Mouse (Mus musculus) hindbrain, embryonic 16.5 days (tissue): ENCODE data around the gene Uqcrh. TPM values are rescaled to one million over a fixed set of nuclear protein-coding genes. Genes with fewer than 3 reads are reported as not detected.

ENCODE experiments used
- ATAC-seq: fragments of 200-750 bp; cut with Nextera tagmentation; 2 replicates; pipeline ENCODE4 v1.8.0; 2017; ENCODE audit warnings: moderate TSS enrichment, moderate library complexity
- H3K27ac ChIP-seq: fragments of 300-500 bp; sonication (generic); 2 replicates; pipeline ENCODE4 v1.5.1; 2014; ENCODE audit warnings: low read depth, mild to moderate bottlenecking, control low read depth, low read length, moderate library complexity
- H3K27me3 ChIP-seq: fragments of 300-500 bp; sonication (generic); replicated peaks from 2 replicates; pipeline ENCODE4 v1.6.1; 2014; ENCODE audit warnings: low read length; ENCODE audit not compliant: control insufficient read depth, insufficient read depth
- H3K36me3 ChIP-seq: fragments of 300-500 bp; sonication (generic); 2 replicates; pipeline ENCODE4 v1.6.1; 2014; ENCODE audit warnings: mild to moderate bottlenecking, low read length, moderate library complexity, mixed read lengths; ENCODE audit not compliant: control insufficient read depth, insufficient read depth
- H3K4me1 ChIP-seq: fragments of 300-500 bp; sonication (generic); 2 replicates; pipeline ENCODE4 v1.6.1; 2014; ENCODE audit warnings: low read depth, low read length; ENCODE audit not compliant: control insufficient read depth, insufficient read depth
- H3K4me2 ChIP-seq: fragments of 300-500 bp; sonication (generic); 2 replicates; pipeline ENCODE4 v1.6.1; 2014; ENCODE audit warnings: mild to moderate bottlenecking, low read length, control low read depth, moderate library complexity
- H3K4me3 ChIP-seq: fragments of 300-500 bp; sonication (generic); 2 replicates; pipeline ENCODE4 v1.5.1; 2014; ENCODE audit warnings: mild to moderate bottlenecking, low read length, control low read depth, moderate library complexity
- H3K9ac ChIP-seq: fragments of 300-500 bp; sonication (generic); 2 replicates; pipeline ENCODE4 v1.6.1; 2014; ENCODE audit warnings: low read depth, mild to moderate bottlenecking, control low read depth, low read length, moderate library complexity
- H3K9me3 ChIP-seq: fragments of 300-500 bp; sonication (generic); 2 replicates; pipeline ENCODE4 v1.6.1; 2014; ENCODE audit warnings: mild to moderate bottlenecking, low read length, moderate library complexity; ENCODE audit not compliant: control insufficient read depth
- WGBS: fragments of 180-500 bp; shearing (Covaris S2); extraction: QIAGEN DNeasy Blood & Tissue Kit; methylation state at CpG from one replicate; pipeline ENCODE4 v1.1.7; 2014; 5-methylcytosine and 5-hydroxymethylcytosine counted together
- polyA plus RNA-seq: library from polyadenylated mRNA; unstranded; fragments of >200 nt; fragmentation: Nextera tagmentation; extraction: Ambion mirVana; gene quantifications from 2 replicates; pipeline ENCODE4 v1.2.1, GENCODE M21; 2015

Uqcrh gene
- polyA plus RNA-seq, result 427 and 492 TPM in 2 replicates

DNA sequence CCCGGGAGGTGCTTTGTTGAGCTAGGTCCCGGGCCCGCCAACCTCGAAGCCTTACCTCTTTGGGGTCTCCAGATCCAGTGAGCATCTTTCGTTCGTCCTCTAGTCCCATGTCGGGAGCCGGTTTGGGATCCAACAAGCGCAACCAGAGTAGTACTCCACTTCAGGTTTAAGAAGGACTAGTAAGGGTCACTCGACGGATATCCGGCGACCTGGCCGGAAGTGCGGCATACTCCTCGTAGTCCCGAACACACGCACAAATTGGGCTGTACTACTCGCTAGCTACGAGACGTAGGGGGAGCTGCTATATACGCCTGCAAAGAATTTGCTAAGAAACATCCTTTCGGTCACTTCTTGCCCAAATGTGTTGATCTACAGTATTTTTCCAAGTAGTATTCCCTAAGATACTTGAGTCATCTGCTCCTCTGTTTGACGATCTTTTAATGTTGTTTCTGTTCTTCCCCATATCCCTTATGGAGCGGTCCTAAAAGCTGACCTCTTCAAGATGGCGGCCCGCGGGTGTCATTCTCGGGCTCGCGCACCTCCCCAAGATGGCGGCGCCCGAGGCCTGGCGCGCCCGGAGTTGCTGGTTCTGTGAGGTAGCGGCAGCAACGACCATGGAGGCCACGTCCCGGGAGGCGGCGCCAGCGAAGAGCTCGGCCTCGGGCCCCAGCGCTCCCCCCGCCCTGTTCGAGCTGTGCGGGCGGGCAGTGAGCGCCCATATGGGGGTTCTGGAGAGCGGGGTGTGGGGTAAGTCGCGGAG is at the start of gene Uqcrh, which contains the start of gene Lrrc41:
Uqcrh (minus strand) TSS at position 211 of the 760 bp plus-strand sequence.
Lrrc41 (plus strand) TSS at position 409 of the 760 bp plus-strand sequence.
- Histone ChIP-seq H3K9me3 (no peaks in the 10 kb centered on the region), H3K4me1 (peaks cover 32% of the 10 kb centered on the region), H3K27ac (peak within 1 kb of the TSS; percentile 93), H3K9ac (peak within 1 kb of the TSS; percentile 98), H3K4me2 (peak within 1 kb of the TSS; percentile 93), H3K4me3 (peak within 1 kb of the TSS; percentile 95), H3K27me3 (no peaks in the 10 kb centered on the region), H3K36me3 (no peaks in the 10 kb centered on the region)
- WGBS, result under 1% methylated on average over 52 of the region's 55 CpGs
- ATAC-seq, result peak; percentile 96

DNA sequence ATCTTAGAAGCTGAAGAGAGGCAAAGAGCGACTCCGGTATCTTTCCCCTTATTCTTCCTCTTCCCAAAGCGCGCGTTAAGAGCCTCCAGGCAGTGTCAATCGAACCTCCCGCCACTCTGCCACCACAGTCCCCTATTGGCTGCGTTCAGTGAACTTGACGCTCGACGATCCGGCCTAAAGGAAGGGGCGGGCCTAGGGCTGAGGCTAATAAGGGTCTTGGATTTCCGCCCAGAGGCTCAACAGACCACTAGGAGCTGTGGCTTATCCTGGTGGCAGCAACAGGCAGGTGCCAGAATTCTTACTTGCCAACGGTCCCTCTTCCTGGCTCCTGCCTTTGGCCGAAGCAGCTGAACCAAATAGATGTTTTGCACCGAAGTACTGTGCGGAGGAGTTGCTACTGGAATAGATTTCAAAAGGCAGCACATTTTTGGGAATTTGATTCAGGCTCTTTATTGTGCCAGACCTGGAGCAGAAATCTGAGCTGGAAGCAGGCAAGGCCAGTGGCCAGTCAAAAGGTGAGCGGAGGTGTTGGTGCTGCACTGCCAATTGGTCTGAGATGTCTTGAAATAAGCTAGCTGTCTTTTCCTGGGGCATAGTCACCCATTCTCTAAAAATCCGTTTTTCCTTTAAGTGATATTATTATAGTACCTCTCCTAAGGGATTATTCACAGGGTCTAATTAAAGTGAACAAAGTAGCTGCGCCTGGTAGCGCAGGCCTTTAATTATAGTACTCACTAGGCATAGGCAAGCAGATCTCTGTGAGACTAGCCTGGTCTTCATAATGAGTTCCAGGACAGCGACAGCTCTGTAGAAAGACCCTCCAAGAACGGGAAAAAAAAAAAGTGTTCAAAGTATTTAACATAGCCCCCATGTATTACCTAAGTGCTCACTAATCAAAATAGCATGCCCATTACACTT is 49.0 kb upstream of the Uqcrh start, which contains the start of the genes Rad54l and Pomgnt1:
Rad54l (minus strand) TSS at position 89 of the 918 bp plus-strand sequence.
Pomgnt1 (plus strand) TSS at position 239 of the 918 bp plus-strand sequence.
- Histone ChIP-seq H3K9ac (peak within 1 kb of the TSS; percentile 70), H3K4me3 (peak within 1 kb of the TSS; percentile 62), H3K4me2 (peak within 1 kb of the TSS; percentile 68), H3K27me3 (no peaks in the 10 kb centered on the region), H3K4me1 (peaks cover 14% of the 10 kb centered on the region), H3K36me3 (no peaks in the 10 kb centered on the region), H3K27ac (peak within 1 kb of the TSS; percentile 67), H3K9me3 (no peaks in the 10 kb centered on the region)
- WGBS, result 4% methylated on average over 24 of the region's 24 CpGs
- peak; percentile 98 for ATAC-seq

DNA sequence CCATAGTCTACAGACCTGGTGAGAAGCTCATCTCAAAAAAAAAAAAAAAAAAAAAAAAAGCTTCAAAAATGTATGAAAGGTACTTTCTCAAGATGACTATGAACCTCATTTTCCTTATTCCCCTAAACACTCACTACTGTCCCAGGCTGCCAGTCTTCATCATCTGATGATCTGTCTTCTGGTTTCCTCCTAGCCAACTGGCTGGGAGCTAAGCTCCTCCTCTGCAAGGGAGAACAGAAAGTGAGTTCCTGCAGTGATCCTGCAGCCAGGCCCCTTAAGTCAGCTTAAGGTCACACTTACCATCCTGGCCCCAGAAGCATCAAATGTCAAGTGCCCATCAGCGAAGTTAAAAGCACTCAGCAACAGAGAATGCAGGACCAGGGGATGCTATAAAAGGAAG is 47.9 kb upstream of the Uqcrh start:
- H3K9me3 ChIP-seq, result no peaks in the 10 kb centered on the region
- H3K36me3 ChIP-seq, result no peaks in the 10 kb centered on the region
- WGBS, result 0% methylated on average over 1 of the region's 1 CpGs
- H3K9ac ChIP-seq, result no peak overlapping the region
- no peak for ATAC-seq
- H3K4me2 ChIP-seq, result peak overlapping the region; percentile 68
- peaks cover 14% of the 10 kb centered on the region for H3K4me1 ChIP-seq
- H3K27me3 ChIP-seq, result no peaks in the 10 kb centered on the region
- H3K27ac ChIP-seq, result no peak overlapping the region
- peak overlapping the region; percentile 62 for H3K4me3 ChIP-seq

DNA sequence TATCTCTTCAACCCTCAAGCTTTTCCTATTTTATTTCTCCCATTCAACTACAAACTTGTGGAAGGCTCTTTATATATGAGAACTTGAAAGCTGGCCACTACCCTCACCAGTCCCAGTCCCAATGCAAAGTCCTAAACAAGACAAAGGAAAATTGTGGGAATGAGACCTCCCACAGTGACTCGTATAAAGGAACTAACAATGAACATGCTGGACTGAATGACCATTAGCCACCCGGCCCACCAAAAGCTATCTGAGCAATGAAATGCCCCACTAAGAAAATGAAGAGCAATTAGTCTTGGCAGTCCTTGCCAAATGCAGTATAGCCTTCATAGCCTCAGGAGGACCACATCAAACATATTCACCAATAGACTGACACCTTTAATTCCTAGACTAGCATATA is 36.6 kb upstream of the Uqcrh start:
- Histone ChIP-seq H3K36me3 (no peaks in the 10 kb centered on the region), H3K27me3 (no peaks in the 10 kb centered on the region), H3K9me3 (no peaks in the 10 kb centered on the region), H3K27ac (no peak overlapping the region), H3K4me1 (no peaks in the 10 kb centered on the region), H3K9ac (no peak overlapping the region), H3K4me2 (no peak overlapping the region), H3K4me3 (no peak overlapping the region)
- WGBS, result 47% methylated on average over 2 of the region's 2 CpGs
- no peak for ATAC-seq

DNA sequence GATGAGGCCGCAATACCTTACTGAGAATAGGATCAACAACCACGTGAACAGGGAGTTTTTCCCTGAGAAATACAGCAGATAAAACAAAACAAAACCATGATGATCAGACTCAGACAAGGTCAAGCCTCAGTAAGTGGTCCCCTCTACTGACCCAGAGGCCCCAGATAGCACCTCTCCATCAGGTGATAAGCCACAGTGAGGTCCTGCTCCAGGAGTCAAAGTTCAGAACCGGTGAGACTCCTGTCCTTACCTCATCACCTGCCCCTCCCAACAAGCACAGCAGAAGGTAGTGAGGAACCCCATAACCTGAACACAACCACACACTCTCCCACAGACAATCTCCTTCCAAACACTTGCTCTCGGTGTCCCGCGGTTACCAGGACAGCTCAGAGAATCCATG is 35.8 kb upstream of the Uqcrh start:
- WGBS, result 98% methylated on average over 6 of the region's 6 CpGs
- Histone ChIP-seq H3K36me3 (no peaks in the 10 kb centered on the region), H3K27me3 (no peaks in the 10 kb centered on the region), H3K27ac (no peak overlapping the region), H3K9ac (no peak overlapping the region), H3K4me2 (no peak overlapping the region), H3K4me3 (no peak overlapping the region), H3K4me1 (no peaks in the 10 kb centered on the region), H3K9me3 (no peaks in the 10 kb centered on the region)
- ATAC-seq, result no peak

DNA sequence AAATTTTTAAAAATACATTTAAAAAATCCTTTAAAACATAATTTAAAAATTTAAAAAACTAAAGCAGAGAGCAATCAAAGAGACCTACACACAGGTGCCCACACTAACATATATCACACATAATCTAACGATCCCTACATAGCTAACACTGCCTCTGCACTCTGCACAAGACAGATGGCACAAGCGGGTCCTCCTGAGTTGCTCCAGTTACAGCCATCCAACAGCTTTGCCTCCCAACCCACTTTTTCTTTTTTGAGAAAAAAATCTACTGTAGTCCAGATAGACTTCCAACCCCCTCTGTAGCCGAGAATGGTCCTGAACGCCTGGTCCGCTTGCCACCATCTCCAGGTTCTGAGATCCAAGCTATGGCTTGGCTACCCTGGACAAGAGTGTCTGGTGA is 30.4 kb upstream of the Uqcrh start:
- no peak for ATAC-seq
- H3K4me1 ChIP-seq, result no peaks in the 10 kb centered on the region
- no peak overlapping the region for H3K4me2 ChIP-seq
- H3K36me3 ChIP-seq, result 0 out of 2 replicates have a peak, but pooled peaks cover 2% of the 10 kb centered on the region
- H3K27ac ChIP-seq, result no peak overlapping the region
- H3K9ac ChIP-seq, result no peak overlapping the region
- no peaks in the 10 kb centered on the region for H3K27me3 ChIP-seq
- no peaks in the 10 kb centered on the region for H3K9me3 ChIP-seq
- WGBS, result 95% methylated on average over 5 of the region's 5 CpGs
- H3K4me3 ChIP-seq, result no peak overlapping the region

DNA sequence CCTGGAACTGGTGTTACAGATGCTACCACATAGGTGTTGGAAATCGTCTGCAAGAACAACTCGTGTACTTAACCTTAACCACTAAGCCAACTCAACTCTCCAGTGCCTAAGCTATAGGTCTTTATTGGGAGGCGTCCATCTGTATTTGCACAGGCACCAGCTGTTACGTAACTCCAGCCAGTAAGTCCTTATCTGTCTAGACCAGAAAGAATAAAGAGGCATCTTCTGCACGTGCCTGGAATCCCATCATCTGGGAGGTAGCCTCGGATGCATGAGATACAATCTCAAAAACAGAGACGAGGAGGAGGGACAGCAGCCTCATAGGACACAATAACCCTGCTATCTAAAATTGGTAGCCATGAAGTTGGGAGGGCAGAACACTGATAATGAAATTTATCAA is 26.1 kb upstream of the Uqcrh start:
- Histone ChIP-seq H3K27me3 (no peaks in the 10 kb centered on the region), H3K4me1 (no peaks in the 10 kb centered on the region), H3K4me3 (no peak overlapping the region), H3K9ac (no peak overlapping the region), H3K36me3 (peaks cover 35% of the 10 kb centered on the region), H3K27ac (no peak overlapping the region), H3K4me2 (no peak overlapping the region), H3K9me3 (no peaks in the 10 kb centered on the region)
- WGBS, result 86% methylated on average over 7 of the region's 7 CpGs
- no peak for ATAC-seq

DNA sequence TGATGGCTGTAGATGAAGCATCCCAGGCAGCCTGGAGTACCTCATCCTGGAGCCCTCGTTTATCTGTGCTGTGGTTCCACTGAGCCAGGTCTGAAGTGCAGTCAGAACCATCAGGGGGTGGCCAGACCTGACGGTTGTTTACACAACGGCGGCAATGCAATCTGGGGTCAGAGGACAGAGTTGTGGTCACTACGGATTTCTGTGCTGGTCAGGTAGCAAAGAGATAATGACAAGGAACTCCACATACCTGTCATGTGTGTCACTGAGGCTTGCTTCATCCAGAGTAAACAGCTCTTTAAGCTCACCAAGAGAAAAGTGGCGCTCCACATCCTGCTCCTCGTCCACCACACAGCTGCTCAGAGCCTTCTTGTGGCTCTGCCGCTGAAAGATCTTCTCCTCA is 22.3 kb upstream of the Uqcrh start:
- WGBS, result 86% methylated on average over 8 of the region's 8 CpGs
- Histone ChIP-seq H3K4me1 (no peaks in the 10 kb centered on the region), H3K27ac (no peak overlapping the region), H3K4me3 (no peak overlapping the region), H3K36me3 (peaks cover 60% of the 10 kb centered on the region), H3K9ac (no peak overlapping the region), H3K4me2 (no peak overlapping the region), H3K9me3 (no peaks in the 10 kb centered on the region), H3K27me3 (no peaks in the 10 kb centered on the region)
- ATAC-seq, result no peak

DNA sequence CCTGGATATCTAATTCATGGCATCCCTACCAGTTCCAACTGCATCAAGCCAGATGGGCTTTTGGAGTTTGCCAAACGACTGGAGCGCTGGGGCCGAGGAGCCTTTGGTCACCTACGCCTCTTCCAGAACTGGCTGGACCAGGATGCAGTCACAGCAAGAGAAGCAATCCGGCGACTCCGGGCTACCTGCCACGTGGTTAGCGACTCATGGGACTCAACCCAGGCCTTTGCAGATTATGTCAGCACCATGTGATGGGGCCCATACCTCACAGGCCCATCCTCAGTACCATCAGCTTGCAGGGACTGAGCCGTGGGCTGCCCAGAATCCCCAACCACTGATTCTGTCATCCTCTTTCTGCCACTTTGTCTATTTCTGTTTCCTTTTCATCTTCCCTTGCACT is 21.4 kb upstream of the Uqcrh start:
- Histone ChIP-seq H3K4me3 (no peak overlapping the region), H3K9ac (no peak overlapping the region), H3K36me3 (peaks cover 68% of the 10 kb centered on the region), H3K4me1 (no peaks in the 10 kb centered on the region), H3K4me2 (no peak overlapping the region), H3K27me3 (no peaks in the 10 kb centered on the region), H3K27ac (no peak overlapping the region), H3K9me3 (no peaks in the 10 kb centered on the region)
- WGBS, result 90% methylated on average over 10 of the region's 10 CpGs
- ATAC-seq, result no peak
